Mouse (Mus musculus): ENCODE measurements around the gene Catip.
"Not testable (repeated sequence)": the region's sequence is repeated elsewhere in the genome, so short reads cannot be mapped to it uniquely, and the experiment has no call there.

Gene Catip

DNA sequence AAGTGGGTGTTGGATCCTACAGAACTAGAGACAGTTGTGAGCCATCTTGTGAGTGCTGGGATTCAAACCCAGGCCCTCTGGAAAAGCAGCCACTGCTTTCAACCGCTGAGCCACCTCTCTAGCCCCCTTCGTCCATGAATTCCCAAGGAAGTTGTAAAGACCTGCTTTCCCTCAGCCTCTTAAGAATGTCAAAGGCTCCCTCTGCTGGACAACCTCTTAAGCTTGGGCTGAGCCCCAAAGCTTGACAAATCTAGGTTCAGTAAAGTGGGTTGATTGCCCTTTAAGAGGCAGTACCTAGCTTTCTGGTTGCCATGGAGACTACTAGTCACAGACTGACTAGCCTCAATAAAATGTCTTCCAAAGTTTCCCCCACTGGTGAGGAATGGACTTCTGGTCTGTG is at the start of gene Catip:
Gene Catip (plus strand): TSS at position 297 of the 400 bp plus-strand sequence.
- DNase-seq: peak; percentile 55

DNA sequence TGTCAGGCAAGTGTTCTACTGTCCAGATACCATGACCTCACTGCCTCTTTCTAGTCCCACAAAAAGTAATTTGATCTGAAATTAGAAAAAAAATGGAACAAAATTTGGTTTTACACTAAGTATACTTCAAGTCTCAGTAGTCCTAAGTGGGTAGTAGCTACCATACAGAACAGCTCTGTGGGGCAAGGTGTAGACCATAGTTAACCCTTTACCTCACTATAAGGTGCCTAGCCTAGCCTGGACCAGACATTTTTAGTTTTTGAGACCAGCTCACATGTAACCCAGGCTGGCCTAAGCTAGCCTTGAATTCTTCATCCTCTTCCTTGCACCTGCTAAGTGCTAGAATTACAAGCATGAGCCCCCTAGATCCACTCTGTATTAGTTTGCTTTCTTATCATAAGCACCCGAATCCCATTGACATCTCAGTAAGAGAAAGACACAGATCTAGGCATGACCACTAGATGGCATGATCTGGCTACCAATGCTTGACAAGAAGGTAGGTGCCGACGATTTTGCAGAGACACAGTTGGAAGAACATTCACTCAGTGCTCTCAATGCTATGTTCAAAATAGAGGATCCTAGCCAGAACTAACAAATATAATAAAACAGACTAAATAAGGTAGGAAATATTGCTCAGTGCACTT is 48.7 kb upstream of the Catip start:
- peak; percentile 34 for DNase-seq

DNA sequence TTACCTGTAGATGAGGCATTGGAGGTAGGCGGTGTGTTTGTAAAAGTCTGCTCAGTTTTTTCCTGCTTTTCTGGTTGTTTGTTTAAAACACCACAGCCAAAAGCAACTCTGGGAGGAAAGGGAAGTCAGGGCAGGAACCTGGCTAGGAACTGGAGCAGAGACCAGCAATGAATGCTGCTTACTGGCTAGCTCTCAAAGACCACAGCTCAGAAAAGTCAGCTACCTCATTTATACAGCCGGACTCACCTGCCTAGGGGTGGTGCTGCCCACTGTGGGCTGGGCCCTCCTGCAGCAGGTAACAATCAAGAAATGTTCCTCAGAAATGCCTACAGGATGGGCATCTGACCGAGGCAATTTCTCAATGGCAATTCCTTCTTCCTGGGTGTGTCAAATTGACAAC is 47.1 kb upstream of the Catip start:
- DNase-seq: no peak

DNA sequence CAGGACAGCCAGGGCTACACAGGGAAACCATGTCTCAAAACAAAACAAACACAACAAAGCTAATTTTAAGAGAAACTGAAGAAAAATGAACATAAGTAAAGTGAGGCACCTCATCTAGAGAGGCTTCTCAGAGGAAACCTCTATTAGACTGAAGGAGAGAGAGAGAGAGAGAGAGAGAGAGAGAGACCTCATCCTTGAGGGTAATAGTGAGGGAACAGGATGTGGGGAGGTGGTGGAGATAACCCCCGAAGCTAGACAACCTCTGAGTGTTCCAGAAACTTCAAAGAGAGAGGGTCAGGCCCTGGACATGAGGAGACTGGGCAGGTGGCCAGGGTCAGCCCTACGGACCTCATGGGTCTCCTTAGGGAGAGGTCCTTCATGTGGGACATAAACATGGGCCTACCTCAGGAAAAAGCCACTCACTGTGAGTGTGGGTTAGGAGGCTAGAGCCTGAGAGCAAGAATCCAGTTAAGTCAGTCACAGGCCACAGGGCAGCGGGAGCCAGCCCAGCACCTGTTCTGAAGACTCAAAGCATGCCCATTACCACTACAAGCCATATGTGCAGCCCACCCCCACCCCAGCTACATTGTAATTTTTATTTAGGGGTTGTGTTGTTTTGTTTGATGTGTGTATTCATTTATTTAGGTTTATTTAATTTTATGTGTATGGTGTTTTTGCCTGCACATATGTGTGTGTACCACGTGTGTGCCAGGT is 45.6 kb upstream of the Catip start:
- no peak for DNase-seq

DNA sequence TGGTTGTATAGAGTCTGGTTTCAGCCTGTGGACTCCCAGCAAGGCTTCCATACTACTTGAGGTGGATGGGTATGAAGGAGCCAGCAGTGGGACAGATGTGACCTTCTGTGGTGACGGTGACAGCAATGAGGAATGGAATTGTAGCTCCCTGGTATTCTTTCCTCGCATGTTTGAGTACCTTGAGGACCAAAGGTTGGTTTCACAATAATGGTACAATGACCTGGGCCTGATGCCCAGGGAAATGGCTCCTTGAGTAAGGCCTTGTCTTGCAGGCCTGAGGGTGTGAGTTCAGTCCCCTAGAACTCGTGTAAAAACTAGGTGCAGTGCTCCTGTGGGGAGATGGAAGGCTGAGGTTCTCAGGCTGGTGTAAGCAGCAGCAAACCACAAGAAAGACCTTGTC is 43.2 kb upstream of the Catip start:
- DNase-seq: no peak

DNA sequence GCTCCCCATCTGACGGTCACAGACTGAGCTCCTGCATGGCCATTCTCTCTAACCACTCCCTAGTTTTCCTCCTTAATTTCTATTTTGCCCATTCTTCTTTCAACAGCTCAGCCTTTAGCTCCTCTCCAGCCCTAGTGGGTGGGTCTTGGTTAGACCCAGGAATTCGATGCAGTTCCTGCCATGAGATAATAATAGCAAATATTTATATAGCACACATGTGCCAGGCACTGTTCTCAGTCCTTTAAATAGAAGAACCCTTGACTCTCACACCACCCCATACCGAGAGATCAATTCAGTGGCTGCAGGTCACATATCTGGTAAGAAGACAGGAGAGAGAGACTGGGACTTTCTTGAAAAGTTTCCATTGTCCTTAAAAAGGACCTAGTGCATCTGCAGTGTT is 40.5 kb upstream of the Catip start:
- no peak for DNase-seq

DNA sequence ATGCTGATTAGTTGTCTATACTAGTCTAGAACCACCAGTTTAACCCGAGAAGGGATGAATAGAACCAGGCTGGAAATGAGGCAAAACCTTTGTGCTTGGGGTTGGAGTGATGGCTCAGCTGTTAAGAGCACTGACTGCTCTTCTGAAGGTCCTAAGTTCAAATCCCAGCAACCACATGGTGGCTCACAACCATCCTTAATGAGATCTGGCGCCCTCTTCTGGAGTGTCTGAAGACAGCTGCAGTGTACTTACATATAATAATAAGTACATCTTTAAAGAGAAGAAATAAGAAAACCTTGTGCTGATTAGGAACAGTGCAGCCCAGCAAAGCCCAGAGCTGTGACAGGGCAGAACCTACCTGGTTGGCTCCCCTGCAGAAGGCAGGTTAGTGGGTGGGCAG is 35.0 kb upstream of the Catip start:
- not testable (repeated sequence) for DNase-seq

DNA sequence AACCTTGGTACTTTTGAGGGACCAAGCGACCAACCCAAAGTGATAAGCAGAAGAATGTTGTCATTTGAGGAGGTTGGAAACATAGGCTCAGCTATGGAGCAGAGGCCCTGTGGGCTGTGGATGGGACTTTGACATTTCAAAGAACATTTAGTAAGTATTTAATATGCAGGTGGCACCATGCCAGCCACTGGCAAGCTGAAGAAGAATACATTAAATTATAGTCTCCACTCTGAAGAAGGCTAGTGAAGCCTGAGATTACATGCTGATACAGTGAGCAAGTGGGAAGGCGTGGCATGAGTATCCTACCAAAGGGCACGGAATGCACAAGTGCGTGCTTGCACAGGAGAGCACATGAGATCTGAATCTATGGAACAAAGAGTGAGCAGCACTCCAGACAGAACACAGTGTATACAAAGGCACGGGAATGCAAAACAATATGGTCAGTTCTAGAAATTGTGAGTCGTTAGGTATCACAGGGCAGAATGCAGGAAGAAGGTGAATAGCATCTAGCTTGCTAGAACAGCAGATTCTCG is 31.9 kb upstream of the Catip start:
- no peak for DNase-seq

DNA sequence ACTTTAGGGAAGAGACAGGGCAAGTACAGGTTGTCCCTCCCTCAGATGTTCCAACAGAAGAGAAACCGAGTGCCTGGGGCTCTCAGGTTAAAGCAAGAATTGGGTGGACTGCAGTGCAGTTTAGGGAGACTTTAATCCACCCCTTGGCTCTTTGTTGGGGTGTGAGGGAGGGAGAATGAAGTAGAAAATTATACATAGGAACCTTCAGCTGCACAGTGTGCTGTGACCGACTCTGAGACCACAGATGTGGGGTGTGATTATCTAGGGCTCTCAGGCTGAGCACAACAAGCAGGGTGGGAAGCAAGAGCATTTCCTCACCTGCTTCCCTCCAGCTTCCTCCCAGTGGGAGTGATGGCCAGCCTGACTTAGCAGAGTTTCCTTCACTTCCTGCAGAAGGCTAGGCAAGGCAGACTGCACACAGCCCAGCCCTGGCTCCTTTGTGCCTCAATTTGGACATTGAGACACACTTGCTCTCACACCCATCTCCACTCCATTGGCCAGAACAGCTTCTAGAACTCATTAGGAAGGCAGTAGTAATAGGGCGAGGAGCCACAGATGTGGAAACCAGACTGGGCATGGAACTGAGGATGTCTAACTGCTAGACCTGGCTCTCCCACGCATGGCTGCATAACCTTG is 30.7 kb upstream of the Catip start:
- no peak for DNase-seq

DNA sequence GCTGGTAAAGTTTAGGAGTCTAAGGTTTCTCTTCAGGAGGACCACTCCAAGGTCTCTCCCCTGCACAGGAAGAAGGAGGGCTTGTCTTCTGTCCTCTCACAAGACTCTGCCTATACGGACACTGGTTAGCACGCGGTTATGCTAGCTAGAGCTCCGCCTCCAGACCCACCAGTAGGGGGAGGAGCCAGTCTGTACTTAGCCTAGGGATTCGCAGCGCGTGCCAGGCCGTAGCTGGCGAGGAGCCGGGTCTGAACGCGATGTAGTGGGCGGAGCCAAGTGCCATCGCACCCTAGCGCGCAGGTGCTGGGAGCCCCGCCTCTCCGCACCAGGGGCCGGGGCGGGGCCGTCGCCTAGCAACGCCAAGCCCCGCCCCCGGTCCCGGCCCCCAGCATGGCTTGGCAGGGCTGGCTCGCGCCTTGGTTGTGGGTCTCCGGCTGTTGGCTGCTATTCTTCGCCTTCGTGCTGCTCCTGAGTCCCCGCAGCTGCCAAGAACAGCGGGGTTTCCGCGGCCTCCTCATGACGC is 29.6 kb upstream of the Catip start:
- peak; percentile 95 for DNase-seq

DNA sequence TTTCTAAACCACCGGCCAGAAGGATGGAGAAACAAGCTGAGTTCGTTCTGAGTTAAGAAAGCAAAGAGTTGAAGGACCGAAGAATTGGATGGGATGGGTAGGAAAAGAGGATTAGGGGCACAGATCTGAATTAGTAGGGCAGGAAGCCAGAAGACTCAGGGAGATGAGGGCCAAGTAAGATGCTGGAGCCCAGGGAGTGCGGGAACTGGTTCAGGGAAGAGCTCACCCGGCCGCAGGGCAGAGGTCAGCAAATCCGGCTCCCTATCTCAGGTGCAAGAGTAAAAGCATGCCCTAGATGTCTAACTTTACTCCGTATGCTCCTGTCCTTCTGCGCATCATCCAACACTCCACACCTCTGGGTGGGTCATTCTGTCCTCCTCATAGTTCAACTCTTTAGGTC is 29.0 kb upstream of the Catip start:
- no peak for DNase-seq

DNA sequence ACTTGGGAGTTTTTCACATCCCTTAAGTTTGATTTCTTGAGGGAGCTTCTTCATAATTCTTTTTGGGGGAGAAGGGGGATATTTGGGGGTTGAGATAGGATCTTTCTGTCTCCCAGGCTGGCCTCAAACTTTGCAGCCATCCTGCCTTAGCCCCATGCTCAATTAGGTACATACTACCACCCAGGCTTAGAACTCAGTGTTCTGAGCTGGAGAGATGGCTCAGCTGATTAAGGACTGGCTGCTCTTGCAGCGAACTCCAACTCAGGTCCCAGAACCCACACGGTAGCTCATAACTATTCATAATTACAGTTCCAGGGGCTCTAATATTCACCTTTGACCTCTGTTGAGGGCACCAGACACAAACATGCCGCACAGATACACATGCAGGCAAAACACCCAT is 27.3 kb upstream of the Catip start:
- DNase-seq: no peak

DNA sequence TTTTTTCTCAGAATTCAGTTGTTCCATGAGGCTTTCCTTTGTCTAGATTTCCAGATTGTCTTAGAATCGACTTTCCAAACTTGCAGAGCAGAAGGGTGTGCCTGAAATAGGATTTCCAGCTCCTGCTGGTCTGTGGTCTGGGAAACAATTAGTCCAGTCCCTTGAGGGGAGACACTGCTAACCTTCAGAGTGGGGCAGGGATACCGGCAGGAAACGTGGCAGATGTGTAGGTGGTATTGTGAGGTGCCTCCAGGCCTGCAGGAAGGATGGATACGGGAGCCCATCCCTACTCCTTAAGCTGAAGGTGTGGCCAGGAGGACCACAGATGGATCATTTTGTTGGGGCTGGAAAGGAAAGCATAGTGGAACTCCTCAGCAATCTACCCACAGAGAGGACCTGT is 26.9 kb upstream of the Catip start:
- no peak for DNase-seq

DNA sequence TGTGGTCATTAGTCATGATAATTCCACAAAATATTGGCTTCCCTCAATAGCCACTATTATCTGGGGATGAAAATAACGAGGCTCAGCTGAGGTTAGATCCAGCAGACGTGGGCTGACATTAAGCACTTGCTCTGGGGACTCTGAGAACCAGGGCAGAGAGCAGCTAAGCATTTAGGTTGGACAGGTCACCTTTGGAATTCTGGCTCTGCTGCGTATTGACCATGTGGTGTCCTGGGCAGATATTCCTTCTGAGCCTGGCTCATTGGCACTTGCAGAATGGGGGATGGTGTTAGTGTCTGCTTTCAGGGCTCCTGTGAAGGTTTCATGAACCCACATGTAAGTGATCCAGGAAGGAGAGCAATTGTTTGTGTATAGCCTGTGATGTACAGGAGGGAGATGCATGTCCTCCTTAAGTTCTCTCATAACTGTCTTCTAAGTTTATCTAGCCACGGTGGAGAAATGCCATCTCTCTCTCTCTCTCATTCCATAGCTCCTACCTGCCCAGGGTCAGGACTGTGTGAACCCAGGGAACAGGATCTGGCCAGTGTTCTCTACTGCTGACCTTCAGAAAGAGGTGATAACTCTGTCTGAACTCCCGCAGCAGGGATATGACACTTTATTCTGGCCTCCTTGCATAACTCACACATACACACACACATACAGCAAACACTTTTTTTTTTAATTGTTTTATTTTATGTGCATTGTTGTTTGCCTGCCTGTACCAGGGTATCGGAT is 26.3 kb upstream of the Catip start:
- no peak for DNase-seq

DNA sequence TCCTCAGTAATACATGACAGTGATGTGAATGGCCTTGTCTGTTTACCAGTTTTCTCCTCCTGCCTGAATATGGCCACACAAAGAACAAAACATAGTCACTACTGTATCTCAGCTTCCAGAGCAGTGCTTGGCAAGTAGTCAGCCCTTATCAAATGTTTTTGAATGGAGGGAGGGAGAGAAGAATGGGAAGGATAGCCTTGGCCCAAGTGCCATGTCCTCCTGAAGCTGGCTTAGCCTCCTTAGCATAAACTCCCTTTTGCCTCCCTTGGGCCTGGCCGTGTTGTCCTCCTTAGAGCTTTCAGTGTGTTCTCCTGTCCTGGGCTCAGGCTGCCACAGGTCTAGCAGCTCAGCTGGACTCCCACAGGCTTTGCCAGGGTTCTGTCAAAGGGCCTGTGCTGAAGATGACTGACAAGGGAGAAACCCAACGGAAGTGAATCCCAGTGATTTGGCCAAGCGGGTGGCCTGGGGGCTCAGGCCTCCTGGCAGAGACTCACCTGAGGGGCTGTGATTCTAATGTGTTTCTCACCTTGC is 24.6 kb upstream of the Catip start:
- DNase-seq: no peak

DNA sequence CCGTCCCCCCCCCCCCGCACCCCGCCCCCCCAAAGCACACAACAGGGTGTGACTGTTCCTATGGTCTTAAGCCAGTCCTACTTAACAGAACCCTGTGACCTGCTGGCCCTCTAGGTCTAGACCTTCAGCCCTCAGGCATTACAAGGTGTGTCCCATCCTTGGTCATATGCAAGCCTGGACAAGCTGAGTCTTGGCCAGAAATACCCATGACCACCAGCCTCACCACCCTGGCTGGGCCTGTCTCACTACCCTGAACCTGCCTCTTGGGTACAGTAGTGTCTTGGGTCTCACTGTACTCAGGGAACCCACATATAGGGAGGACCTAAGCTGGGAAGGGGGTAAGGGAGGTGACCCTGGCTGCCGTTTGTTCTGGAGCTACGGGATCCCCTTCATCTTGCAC is 23.9 kb upstream of the Catip start:
- no peak for DNase-seq

DNA sequence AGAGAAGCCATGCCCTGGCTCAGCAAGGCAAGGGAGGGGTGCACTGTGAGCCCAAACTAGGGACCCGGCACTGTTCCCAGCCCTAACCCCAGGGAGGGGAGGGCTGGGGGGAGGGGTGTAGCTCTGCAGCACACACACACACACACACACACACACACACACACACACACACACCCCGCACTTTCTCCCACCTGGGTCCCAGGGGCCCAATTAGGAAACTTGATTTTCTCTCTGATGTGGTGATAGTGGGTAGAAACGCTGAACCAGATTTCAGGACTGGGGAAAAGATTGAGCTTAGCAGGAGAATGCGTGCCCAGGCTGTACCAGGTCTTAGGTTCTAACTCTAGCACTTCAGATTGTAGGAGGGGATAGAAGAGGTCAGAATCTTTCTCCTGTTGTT is 23.3 kb upstream of the Catip start:
- no peak for DNase-seq

DNA sequence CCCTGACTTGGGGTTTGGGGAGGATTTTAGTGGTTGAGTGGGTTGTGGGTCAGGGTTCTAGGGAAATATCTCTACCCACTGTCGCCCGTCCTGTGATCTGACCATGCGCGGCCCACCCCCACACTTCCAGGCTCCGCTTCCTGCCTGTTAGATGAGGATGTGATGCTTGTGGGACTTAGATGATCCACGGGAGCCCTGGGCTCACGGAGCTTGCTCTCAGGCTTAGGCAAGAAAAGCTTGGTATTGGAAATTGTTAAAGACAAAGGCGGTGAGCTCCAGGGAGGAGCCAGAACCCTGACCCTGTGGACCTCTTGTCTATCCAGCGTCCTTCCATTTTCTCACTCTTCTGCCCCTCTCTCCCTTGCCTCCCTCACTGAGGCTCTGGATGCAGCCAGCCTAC is 22.0 kb upstream of the Catip start:
- DNase-seq: no peak

DNA sequence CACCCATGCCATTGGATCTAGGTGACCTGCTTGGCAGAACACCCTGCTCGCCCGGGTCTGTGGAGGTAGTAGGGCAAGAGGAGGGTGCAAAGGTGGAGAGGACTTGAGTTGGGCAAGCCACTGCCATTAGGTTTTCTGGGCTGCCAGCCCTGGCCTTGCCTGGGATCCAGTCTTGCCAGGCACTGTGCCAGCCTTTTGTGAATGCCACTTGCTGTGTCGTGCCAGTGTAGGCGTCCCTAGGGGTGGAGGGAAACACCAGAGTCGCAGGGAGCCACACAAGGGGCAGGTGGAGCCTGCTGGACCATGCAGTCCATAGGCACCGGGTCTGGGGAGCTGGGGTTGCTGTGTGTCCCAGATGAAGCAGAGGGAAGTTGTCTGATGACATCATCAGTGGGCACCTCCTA is 21.5 kb upstream of the Catip start:
- peak; percentile 65 for DNase-seq

DNA sequence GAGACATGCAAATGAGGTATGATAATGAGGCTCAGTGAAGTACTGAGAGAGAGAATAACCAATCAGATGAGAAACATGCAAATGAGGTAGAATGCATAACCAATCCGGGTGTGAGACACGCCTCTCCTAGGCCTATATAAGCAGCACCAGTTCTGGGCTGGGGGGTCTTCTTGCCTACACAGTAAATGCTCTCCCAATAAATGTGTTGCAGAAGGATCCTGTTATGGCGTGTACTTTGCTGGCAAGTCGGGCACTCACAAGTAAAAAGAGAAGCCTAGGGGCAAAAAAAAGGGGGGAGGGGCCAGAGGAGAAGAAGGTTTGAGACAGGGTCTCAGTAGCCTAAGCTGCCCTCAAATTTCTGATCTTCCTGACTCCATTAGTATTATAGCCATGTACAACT is 20.9 kb upstream of the Catip start:
- DNase-seq: not testable (repeated sequence)

DNA sequence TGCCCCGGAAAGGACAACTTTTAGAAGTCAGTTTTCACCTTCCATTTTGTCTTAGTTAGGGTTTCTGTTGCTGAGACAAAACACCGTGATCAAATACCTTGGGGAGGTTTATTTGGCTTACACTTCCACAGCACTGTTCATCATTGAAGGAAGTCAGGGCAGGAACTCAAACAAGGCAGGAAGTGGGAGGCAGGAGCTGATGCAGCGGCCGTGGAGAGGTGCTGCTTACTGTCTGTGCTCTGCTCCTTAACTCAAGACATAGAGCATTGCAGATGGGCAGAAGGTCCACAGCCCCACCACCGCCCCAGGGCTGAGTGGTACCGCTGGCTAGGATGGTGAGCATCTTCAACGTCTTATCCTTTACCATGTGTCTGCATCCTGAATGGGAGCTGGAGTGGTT is 20.0 kb upstream of the Catip start:
- DNase-seq: no peak

DNA sequence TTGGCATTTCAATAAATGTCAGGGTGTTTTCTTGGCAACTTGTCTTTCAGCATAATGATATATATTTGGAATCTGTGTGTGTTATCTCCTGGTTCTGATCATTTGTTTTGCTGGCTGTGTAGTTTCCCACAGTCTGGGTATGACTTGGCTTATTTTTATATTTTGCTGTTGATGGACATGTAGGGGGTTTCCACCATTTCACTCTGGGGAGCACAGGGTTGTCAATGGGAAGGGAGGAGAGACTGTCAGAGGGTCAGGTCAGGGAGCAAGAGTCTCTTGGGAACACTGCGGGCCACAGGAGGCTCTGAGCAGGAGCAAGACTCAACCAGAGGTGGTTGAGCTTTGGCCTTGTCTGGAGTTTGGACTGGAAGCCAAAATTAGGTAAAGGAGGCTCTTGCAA is 19.6 kb upstream of the Catip start:
- DNase-seq: no peak

DNA sequence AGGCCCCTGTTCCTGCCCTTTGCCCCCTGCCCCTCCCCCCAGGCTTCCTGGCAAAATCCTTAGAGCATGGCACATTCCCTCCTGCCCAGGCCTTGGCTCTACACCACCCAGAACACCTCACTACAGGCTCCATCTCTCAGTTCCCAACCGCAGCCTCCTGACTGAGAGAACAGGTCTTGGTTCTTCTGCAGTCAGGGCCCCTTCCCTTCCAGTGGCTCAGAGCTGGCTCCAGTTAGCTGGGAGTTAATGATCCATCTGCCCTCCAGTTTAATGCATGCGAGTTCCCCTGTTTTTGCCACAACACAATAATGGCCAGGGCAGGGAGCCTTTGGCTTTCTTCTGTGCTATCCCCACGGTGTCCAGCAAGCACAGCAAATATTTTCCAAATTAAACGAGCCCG is 18.7 kb upstream of the Catip start:
- DNase-seq: no peak
